Mouse (Mus musculus): ENCODE measurements at regions not wholly inside any gene's neighbourhood (a gene's known extent, or its start where the extent isn't known, plus 50 kb on each side); places are given as distances from the start of the nearest gene placed in this dataset.

- TF ChIP-seq CTCF (IDR thresholded peaks at IDR 0.05) (no peak), POLR2A (IDR thresholded peaks at IDR 0.05; ENCODE audit: insufficient read depth, low read depth, low read length) (no peak), EP300 (IDR thresholded peaks at IDR 0.05; ENCODE audit: insufficient read depth, low read depth, low read length) (no peak)
Measured at GRCm38 (mm10) chr13:90520992-90521757, 384.0 kb downstream of the Atp6ap1l start.
